Mouse (Mus musculus) regulatory T cell (primary cell): ENCODE data around the gene Cfap299.
"Not testable (repeated sequence)": the region's sequence is repeated elsewhere in the genome, so short reads cannot be mapped to it uniquely, and the experiment has no call there.

Source experiments
- in situ Hi-C: fragments of 300-600 bp; cut with MboI, MseI; formaldehyde crosslinking; loops from one replicate; pipeline ENCODE4 v1.15.1; 2025; ENCODE audit warnings: high pct_unique_total_duplicates

Cfap299 gene

GRCm38 (mm10) chr5:98328848-98329624, at the start of gene Cfap299:
Cfap299 (plus strand) TSS chr5:98329304.
- in situ Hi-C loops = no loop called here

DNA sequence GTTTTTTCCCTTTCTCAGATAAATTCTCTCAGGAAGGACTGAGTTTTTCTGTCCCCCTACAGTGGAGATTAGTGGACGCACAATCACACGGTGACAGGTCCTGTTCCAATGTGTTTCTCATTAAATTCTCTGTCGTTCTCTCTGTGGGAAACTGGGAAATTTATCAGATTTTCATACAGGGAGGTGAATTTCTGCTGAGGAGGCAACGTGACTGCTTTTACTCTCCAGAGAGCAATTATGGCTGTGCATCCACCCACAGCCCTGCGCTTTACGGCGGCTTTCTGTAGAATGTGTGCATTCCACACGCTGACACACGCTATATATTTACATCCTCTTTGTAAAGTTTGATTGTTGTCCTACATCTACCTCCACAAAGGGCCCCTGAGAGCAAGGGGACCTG, 47.1 kb upstream of the Cfap299 start:
- in situ Hi-C loops = no loop called here

GRCm38 (mm10) chr5:98283696-98284478, 45.2 kb upstream of the Cfap299 start:
- in situ Hi-C loops = no loop called here

GRCm38 (mm10) chr5:98290642-98291041, 38.5 kb upstream of the Cfap299 start:
- in situ Hi-C loops = no loop called here

DNA sequence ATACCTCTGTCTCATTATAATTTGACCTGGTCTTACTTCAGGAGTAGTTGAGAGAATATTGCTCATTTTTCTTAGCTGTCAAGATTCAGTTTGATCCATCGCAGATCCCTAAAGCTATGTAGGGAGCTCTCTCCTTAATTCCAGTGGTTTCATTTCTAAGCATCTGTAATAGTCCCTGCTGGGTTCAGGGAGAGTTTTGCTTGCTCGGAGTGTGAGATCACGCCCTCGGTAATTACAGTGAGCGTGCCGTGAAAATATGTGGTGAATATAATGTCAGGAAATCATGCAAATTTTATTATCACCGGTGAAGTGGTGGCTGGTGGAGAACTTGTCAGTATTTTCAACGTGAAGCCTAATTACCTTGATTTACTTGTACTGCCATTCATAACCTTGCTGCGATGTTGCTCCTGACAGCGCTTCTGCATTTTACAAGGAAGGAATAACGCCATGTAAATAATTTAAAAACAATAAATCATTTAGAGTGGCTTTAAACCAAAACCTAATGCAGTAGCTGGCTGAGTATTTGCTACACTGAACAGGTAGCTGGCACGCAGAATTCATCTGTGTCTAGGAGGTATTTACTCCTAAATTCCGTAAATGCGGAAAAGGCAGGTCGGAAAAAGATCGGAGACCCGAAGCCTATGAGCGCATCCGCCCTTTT, 36.6 kb upstream of the Cfap299 start:
- in situ Hi-C loops = no loop called here

- in situ Hi-C loops = no loop called here
These were observed 35.9 kb upstream of the Cfap299 start for GRCm38 (mm10) chr5:98293049-98293715.

DNA sequence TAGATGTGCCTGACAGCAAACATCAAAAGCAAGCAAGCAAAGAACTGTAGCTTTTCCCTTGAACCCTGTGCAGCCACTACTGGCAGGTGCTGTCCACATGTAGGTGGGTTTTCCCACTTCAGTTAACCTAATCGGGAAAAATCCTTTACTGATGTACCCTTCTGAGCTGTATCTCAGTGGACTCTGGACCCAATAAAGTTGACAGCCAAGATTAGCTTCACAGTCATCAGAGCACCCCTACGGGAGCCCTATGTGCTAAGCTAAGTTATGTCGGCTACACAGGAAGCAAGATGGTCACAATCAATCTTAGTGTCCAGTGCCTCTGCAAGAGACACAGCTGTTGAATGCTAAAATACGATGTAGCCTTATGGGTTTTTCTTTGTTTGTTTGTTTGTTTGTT, 29.0 kb upstream of the Cfap299 start:
- in situ Hi-C loops = no loop called here

- in situ Hi-C loops = no loop called here
These were observed 23.4 kb upstream of the Cfap299 start for GRCm38 (mm10) chr5:98305673-98306072.

- in situ Hi-C loops = no loop called here
These were observed 22.6 kb upstream of the Cfap299 start for GRCm38 (mm10) chr5:98306528-98306927.

DNA sequence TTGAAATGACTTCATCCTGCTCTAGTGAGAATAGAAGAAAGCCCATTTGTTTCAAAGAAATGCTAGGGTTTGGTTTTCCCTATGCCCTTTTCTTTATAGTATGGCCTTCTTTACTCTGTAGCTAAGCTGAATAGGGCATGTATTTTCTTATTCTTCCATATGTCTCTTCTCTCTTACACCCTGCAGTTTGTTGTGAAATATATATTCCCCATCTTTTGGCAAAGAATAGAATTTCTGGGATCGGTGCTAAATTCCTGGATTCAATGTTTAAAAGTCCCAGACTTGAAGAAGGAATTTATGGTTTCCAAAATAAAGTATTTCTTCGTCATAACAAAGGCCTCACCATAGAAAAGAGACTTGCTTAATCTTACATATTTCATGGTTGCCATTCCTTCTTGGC, 2.5 kb upstream of the Cfap299 start:
- in situ Hi-C loops = no loop called here

DNA sequence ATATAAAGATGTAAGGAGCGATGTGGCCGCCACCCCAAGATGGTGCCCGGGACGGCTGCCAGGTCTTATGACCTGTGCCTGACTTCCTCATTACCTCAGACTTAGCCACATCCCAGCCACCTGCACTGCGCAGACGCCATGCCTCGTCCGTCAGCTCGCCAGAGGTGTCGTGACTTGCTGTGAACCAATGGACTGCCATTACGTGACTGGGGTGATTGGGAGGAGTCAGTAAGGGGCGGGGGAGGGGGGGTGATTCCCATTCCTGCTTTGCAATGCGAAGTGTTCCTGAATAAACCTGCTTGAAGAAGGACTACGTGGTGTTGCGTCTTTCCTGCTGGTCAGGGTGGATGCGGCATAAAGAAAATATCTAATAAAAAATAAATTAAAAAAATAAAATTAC, 14.6 kb downstream of the Cfap299 start:
- in situ Hi-C loops = not testable (repeated sequence)

DNA sequence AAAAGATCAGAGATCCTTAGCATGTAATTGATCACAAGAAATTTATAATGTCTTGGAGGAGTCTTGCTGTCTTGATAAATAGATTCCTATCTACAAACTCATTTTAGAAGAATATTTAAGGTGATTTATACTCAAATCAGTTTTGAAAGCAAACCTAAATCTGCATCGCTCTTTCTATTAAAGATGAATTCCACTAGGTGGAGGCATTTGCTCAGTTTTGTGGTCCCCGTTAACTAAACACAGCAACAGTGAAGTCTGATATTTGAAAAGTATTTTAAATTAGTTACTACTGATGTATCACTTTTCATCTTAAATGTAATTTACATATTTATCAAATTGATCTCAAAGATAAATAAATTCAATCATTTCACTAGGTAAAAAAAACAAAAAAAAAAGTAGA, 15.5 kb downstream of the Cfap299 start:
- in situ Hi-C loops = no loop called here

GRCm38 (mm10) chr5:98346067-98346466, 17.0 kb downstream of the Cfap299 start:
- in situ Hi-C loops = no loop called here

GRCm38 (mm10) chr5:98348605-98349004, 19.5 kb downstream of the Cfap299 start:
- in situ Hi-C loops = no loop called here

- in situ Hi-C loops = loop anchor here (25.0 kb wide), 1 partner anchor 802 kb away; no protein-coding TSS in a partner anchor
These were observed 30.8 kb downstream of the Cfap299 start for GRCm38 (mm10) chr5:98359912-98360311.

GRCm38 (mm10) chr5:98360792-98361419, 31.8 kb downstream of the Cfap299 start:
- in situ Hi-C loops = loop anchor here (25.0 kb wide), 1 partner anchor 801 kb away; no protein-coding TSS in a partner anchor

DNA sequence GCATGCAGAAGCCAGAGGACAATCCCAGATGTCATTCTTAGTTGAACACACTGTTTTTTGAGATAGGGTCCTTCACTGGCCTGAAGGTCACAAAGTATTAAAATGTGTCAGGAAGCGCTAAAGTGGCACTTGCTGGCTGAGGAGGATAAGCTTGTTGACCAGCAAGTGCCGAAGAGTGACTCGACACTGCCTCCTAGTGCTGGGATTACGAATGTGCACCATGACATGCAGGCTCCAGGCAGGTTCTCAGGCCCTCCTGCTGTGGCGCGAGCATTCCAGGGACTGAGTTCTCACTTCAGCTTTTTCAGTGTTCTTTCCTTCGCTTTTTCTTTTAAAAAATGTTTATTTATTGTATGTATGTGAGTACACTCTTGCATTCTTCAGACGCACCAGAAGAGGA, 34.3 kb downstream of the Cfap299 start:
- in situ Hi-C loops = loop anchor here (25.0 kb wide), 1 partner anchor 799 kb away; no protein-coding TSS in a partner anchor

DNA sequence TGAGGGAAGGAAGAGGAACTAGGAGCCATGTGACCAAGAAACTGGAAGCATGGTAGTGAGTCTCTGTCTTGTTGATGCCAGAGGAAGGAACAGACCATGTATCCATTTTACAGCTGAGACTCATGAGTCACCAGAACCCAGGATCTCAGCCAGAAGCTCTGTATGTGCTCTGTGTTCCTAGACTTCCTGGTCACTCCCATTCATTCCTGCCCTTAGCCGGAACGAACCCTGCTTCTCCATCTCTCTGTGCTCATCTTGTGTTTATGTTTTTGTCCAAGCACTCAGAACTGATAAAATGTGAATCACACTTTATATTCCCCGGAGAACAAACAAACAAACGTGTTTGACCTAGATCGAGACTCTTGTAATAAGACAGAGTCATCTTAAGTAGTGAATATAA, 36.2 kb downstream of the Cfap299 start:
- in situ Hi-C loops = loop anchor here (5.0 to 25.0 kb wide), 2 partner anchors 497 to 797 kb away; no protein-coding TSS in a partner anchor

GRCm38 (mm10) chr5:98368822-98369221, 39.7 kb downstream of the Cfap299 start:
- in situ Hi-C loops = loop anchor here (5.0 to 25.0 kb wide), 2 partner anchors 493 to 793 kb away; no protein-coding TSS in a partner anchor

- in situ Hi-C loops = loop anchor here (5.0 to 25.0 kb wide), 2 partner anchors 493 to 793 kb away; no protein-coding TSS in a partner anchor
These were observed 40.3 kb downstream of the Cfap299 start for GRCm38 (mm10) chr5:98369426-98369825.
